Mouse (Mus musculus): ENCODE data around the gene Dph1.

The Dph1 gene

GRCm38 (mm10) chr11:75172151-75173094 is 18.6 kb downstream of the Dph1 start:
- peak; percentile 77 for DNase-seq

- DNase-seq: no peak
These were observed 19.7 kb downstream of the Dph1 start for GRCm38 (mm10) chr11:75171186-75171865.

- peak; percentile 93 for DNase-seq
These were observed 20.8 kb downstream of the Dph1 start for GRCm38 (mm10) chr11:75170136-75170751.

- DNase-seq: no peak
These were observed 21.5 kb downstream of the Dph1 start, which contains the start of gene Hic1 for GRCm38 (mm10) chr11:75169405-75170080. TSS of gene Hic1 (minus strand) at chr11:75169519.

- peak; percentile 80 for DNase-seq
These were observed 22.3 kb downstream of the Dph1 start for GRCm38 (mm10) chr11:75168590-75169361.

GRCm38 (mm10) chr11:75167643-75168589 is 23.1 kb downstream of the Dph1 start:
- DNase-seq: no peak

GRCm38 (mm10) chr11:75166861-75167642 is 24.0 kb downstream of the Dph1 start:
- DNase-seq: no peak

GRCm38 (mm10) chr11:75166193-75166842 is 24.7 kb downstream of the Dph1 start:
- no peak for DNase-seq

- peak; percentile 76 for DNase-seq
These were observed 25.4 kb downstream of the Dph1 start for GRCm38 (mm10) chr11:75165441-75166192.

GRCm38 (mm10) chr11:75164750-75165149 is 26.3 kb downstream of the Dph1 start:
- no peak for DNase-seq

- DNase-seq: no peak
These were observed 27.0 kb downstream of the Dph1 start for GRCm38 (mm10) chr11:75164051-75164450.

GRCm38 (mm10) chr11:75163379-75163778 is 27.7 kb downstream of the Dph1 start:
- no peak for DNase-seq

GRCm38 (mm10) chr11:75162591-75163080 is 28.4 kb downstream of the Dph1 start:
- DNase-seq: no peak

- no peak for DNase-seq
These were observed 29.5 kb downstream of the Dph1 start for GRCm38 (mm10) chr11:75161417-75162008.

- no peak for DNase-seq
These were observed 30.1 kb downstream of the Dph1 start for GRCm38 (mm10) chr11:75160954-75161353.

- no peak for DNase-seq
These were observed 31.5 kb downstream of the Dph1 start for GRCm38 (mm10) chr11:75159564-75159963.

GRCm38 (mm10) chr11:75158432-75158831 is 32.6 kb downstream of the Dph1 start:
- no peak for DNase-seq

GRCm38 (mm10) chr11:75157901-75158300 is 33.1 kb downstream of the Dph1 start:
- no peak for DNase-seq

Data from right cerebral cortex, postnatal 14 days (tissue).